Mouse (Mus musculus): Measurements from ENCODE around the gene Tbc1d2b. TPM values are rescaled to one million over a fixed set of nuclear protein-coding genes. Genes with fewer than 3 reads are reported as not detected.

Gene Tbc1d2b
- polyA plus RNA-seq, 1 experiment from 2014 or later: 5.9 TPM

GRCm38 (mm10) chr9:90248326-90248725 is 22.3 kb downstream of the Tbc1d2b start:
- Histone ChIP-seq H3K27ac (no peak overlapping the region), H3K4me2 (replicated peaks) (no peak overlapping the region), H3K27me3 (no peaks in the 10 kb centered on the region), H3K36me3 (peaks cover 10% of the 10 kb centered on the region; the same call in 1 of the 2 replicates), H3K9ac (replicated peaks) (no peak overlapping the region), H3K4me3 (replicated peaks) (no peak overlapping the region), H3K4me1 (replicated peaks) (no peaks in the 10 kb centered on the region), H3K9me3 (no peaks in the 10 kb centered on the region)
- WGBS: 89% methylated on average over 7 of the region's 7 CpGs
- no peak for ATAC-seq

- Histone ChIP-seq H3K9ac (replicated peaks) (no peak overlapping the region), H3K36me3 (peaks cover 10% of the 10 kb centered on the region; the same call in 1 of the 2 replicates), H3K27me3 (no peaks in the 10 kb centered on the region), H3K4me3 (replicated peaks) (no peak overlapping the region), H3K27ac (no peak overlapping the region), H3K4me2 (replicated peaks) (no peak overlapping the region), H3K4me1 (replicated peaks) (no peaks in the 10 kb centered on the region), H3K9me3 (no peaks in the 10 kb centered on the region)
- ATAC-seq: no peak
- 80% methylated on average over 7 of the region's 7 CpGs for WGBS
Measured at GRCm38 (mm10) chr9:90247316-90247715, 23.3 kb downstream of the Tbc1d2b start.

- H3K27ac ChIP-seq: no peak overlapping the region
- peaks cover 10% of the 10 kb centered on the region; the same call in 1 of the 2 replicates for H3K36me3 ChIP-seq
- no peak overlapping the region for H3K4me3 ChIP-seq (replicated peaks)
- H3K4me2 ChIP-seq (replicated peaks): no peak overlapping the region
- H3K4me1 ChIP-seq (replicated peaks): no peaks in the 10 kb centered on the region
- no peaks in the 10 kb centered on the region for H3K9me3 ChIP-seq
- 92% methylated on average over 5 of the region's 5 CpGs for WGBS
- no peak for ATAC-seq
- no peak overlapping the region for H3K9ac ChIP-seq (replicated peaks)
- no peaks in the 10 kb centered on the region for H3K27me3 ChIP-seq
Measured at GRCm38 (mm10) chr9:90245781-90246180, 24.8 kb downstream of the Tbc1d2b start.

GRCm38 (mm10) chr9:90245206-90245605 is 25.4 kb downstream of the Tbc1d2b start:
- H3K9ac ChIP-seq (replicated peaks): no peak overlapping the region
- WGBS: 93% methylated on average over 6 of the region's 6 CpGs
- no peaks in the 10 kb centered on the region for H3K9me3 ChIP-seq
- H3K27ac ChIP-seq: no peak overlapping the region
- no peak for ATAC-seq
- H3K36me3 ChIP-seq: peaks cover 10% of the 10 kb centered on the region; the same call in 1 of the 2 replicates
- no peak overlapping the region for H3K4me2 ChIP-seq (replicated peaks)
- no peak overlapping the region for H3K4me3 ChIP-seq (replicated peaks)
- no peaks in the 10 kb centered on the region for H3K4me1 ChIP-seq (replicated peaks)
- no peaks in the 10 kb centered on the region for H3K27me3 ChIP-seq

GRCm38 (mm10) chr9:90244301-90245151 is 26.1 kb downstream of the Tbc1d2b start:
- Histone ChIP-seq H3K9ac (replicated peaks) (no peak overlapping the region), H3K27ac (no peak overlapping the region), H3K4me1 (replicated peaks) (no peaks in the 10 kb centered on the region), H3K4me2 (replicated peaks) (no peak overlapping the region), H3K4me3 (replicated peaks) (no peak overlapping the region), H3K27me3 (no peaks in the 10 kb centered on the region), H3K36me3 (peaks cover 14% of the 10 kb centered on the region; the same call in 1 of the 2 replicates), H3K9me3 (no peaks in the 10 kb centered on the region)
- 93% methylated on average over 15 of the region's 15 CpGs for WGBS
- no peak for ATAC-seq

GRCm38 (mm10) chr9:90242855-90243254 is 27.7 kb downstream of the Tbc1d2b start:
- Histone ChIP-seq H3K4me3 (replicated peaks) (no peak overlapping the region), H3K27me3 (no peaks in the 10 kb centered on the region), H3K4me1 (replicated peaks) (no peaks in the 10 kb centered on the region), H3K4me2 (replicated peaks) (no peak overlapping the region), H3K9ac (replicated peaks) (no peak overlapping the region), H3K9me3 (no peaks in the 10 kb centered on the region), H3K36me3 (peaks cover 15% of the 10 kb centered on the region), H3K27ac (no peak overlapping the region)
- ATAC-seq: no peak
- WGBS: 91% methylated on average over 7 of the region's 7 CpGs

- WGBS: 86% methylated on average over 6 of the region's 6 CpGs
- Histone ChIP-seq H3K36me3 (peaks cover 15% of the 10 kb centered on the region), H3K9ac (replicated peaks) (no peak overlapping the region), H3K9me3 (no peaks in the 10 kb centered on the region), H3K27ac (no peak overlapping the region), H3K4me1 (replicated peaks) (no peaks in the 10 kb centered on the region), H3K4me3 (replicated peaks) (no peak overlapping the region), H3K4me2 (replicated peaks) (no peak overlapping the region), H3K27me3 (no peaks in the 10 kb centered on the region)
- ATAC-seq: no peak
Measured at GRCm38 (mm10) chr9:90242291-90242690, 28.3 kb downstream of the Tbc1d2b start.

GRCm38 (mm10) chr9:90241618-90242017 is 29.0 kb downstream of the Tbc1d2b start:
- no peaks in the 10 kb centered on the region for H3K4me1 ChIP-seq (replicated peaks)
- no peak overlapping the region for H3K4me3 ChIP-seq (replicated peaks)
- H3K9ac ChIP-seq (replicated peaks): no peak overlapping the region
- no peaks in the 10 kb centered on the region for H3K27me3 ChIP-seq
- no peak overlapping the region for H3K27ac ChIP-seq
- peaks cover 10% of the 10 kb centered on the region; the same call in 1 of the 2 replicates for H3K36me3 ChIP-seq
- H3K9me3 ChIP-seq: no peaks in the 10 kb centered on the region
- H3K4me2 ChIP-seq (replicated peaks): no peak overlapping the region
- 67% methylated on average over 7 of the region's 7 CpGs for WGBS
- no peak for ATAC-seq

GRCm38 (mm10) chr9:90241041-90241440 is 29.6 kb downstream of the Tbc1d2b start:
- no peak overlapping the region for H3K4me3 ChIP-seq (replicated peaks)
- H3K4me1 ChIP-seq (replicated peaks): no peaks in the 10 kb centered on the region
- peaks cover 10% of the 10 kb centered on the region; the same call in 1 of the 2 replicates for H3K36me3 ChIP-seq
- ATAC-seq: no peak
- no peaks in the 10 kb centered on the region for H3K27me3 ChIP-seq
- H3K27ac ChIP-seq: no peak overlapping the region
- H3K4me2 ChIP-seq (replicated peaks): no peak overlapping the region
- 91% methylated on average over 6 of the region's 6 CpGs for WGBS
- H3K9me3 ChIP-seq: no peaks in the 10 kb centered on the region
- H3K9ac ChIP-seq (replicated peaks): no peak overlapping the region

- no peaks in the 10 kb centered on the region for H3K4me1 ChIP-seq (replicated peaks)
- H3K4me2 ChIP-seq (replicated peaks): no peak overlapping the region
- no peak overlapping the region for H3K4me3 ChIP-seq (replicated peaks)
- H3K27me3 ChIP-seq: no peaks in the 10 kb centered on the region
- no peak for ATAC-seq
- no peaks in the 10 kb centered on the region for H3K9me3 ChIP-seq
- H3K36me3 ChIP-seq: peaks cover 7% of the 10 kb centered on the region; the same call in 1 of the 2 replicates
- H3K9ac ChIP-seq (replicated peaks): no peak overlapping the region
- H3K27ac ChIP-seq: no peak overlapping the region
- WGBS: 85% methylated on average over 4 of the region's 4 CpGs
Measured at GRCm38 (mm10) chr9:90240560-90240959, 30.0 kb downstream of the Tbc1d2b start.

GRCm38 (mm10) chr9:90237232-90238062 is 33.2 kb downstream of the Tbc1d2b start:
- Histone ChIP-seq H3K4me3 (replicated peaks) (no peak overlapping the region), H3K27ac (no peak overlapping the region), H3K36me3 (peaks cover 7% of the 10 kb centered on the region; the same call in 1 of the 2 replicates), H3K9ac (replicated peaks) (no peak overlapping the region), H3K9me3 (no peaks in the 10 kb centered on the region), H3K27me3 (no peaks in the 10 kb centered on the region), H3K4me1 (replicated peaks) (no peaks in the 10 kb centered on the region), H3K4me2 (replicated peaks) (no peak overlapping the region)
- ATAC-seq: no peak
- 90% methylated on average over 9 of the region's 9 CpGs for WGBS

GRCm38 (mm10) chr9:90236817-90237216 is 33.8 kb downstream of the Tbc1d2b start:
- Histone ChIP-seq H3K27me3 (no peaks in the 10 kb centered on the region), H3K4me2 (replicated peaks) (no peak overlapping the region), H3K9ac (replicated peaks) (no peak overlapping the region), H3K36me3 (peaks cover 7% of the 10 kb centered on the region; the same call in 1 of the 2 replicates), H3K27ac (no peak overlapping the region), H3K9me3 (no peaks in the 10 kb centered on the region), H3K4me3 (replicated peaks) (no peak overlapping the region), H3K4me1 (replicated peaks) (no peaks in the 10 kb centered on the region)
- no peak for ATAC-seq
- 92% methylated on average over 5 of the region's 5 CpGs for WGBS

Data from midbrain, embryonic 13.5 days (tissue).